Mouse (Mus musculus) ES-Bruce4 (cell line): ENCODE data around the gene Tbc1d10b.

Experiments
- CTCF ChIP-seq: IDR thresholded peaks from one replicate; pipeline ENCODE4 v1.8.1; 2011; ENCODE audit warnings: low read depth, low read length
- EP300 ChIP-seq: IDR thresholded peaks from 2 replicates; pipeline ENCODE4 v1.6.1; 2011; ENCODE audit warnings: low read depth, low read length; ENCODE audit not compliant: insufficient read depth

GRCm38 (mm10) chr7:127153477-127153876, 54.8 kb downstream of the Tbc1d10b start:
- TF ChIP-seq CTCF (no peak), EP300 (no peak)
